Mouse (Mus musculus) neural tube, embryonic 13.5 days (tissue): ENCODE results near the gene Ptk7. TPM values are rescaled to one million over a fixed set of nuclear protein-coding genes. Genes with fewer than 3 reads are reported as not detected.
"Not testable (repeated sequence)": the region's sequence is repeated elsewhere in the genome, so short reads cannot be mapped to it uniquely, and the experiment has no call there.

Experiments
- ATAC-seq: fragments of 200-750 bp; cut with Nextera tagmentation; 2 replicates; pipeline ENCODE4 v1.8.0; 2017; ENCODE audit warnings: low read depth, mild to moderate bottlenecking, moderate TSS enrichment, moderate library complexity
- H3K27ac ChIP-seq: fragments of 300-500 bp; sonication (generic); replicated peaks from 2 replicates; pipeline ENCODE4 v1.5.1; 2015; ENCODE audit warnings: moderate library complexity, mild to moderate bottlenecking, inconsistent platforms
- H3K27me3 ChIP-seq: fragments of 300-500 bp; sonication (generic); 2 replicates; pipeline ENCODE4 v1.6.1; 2015; ENCODE audit warnings: mild to moderate bottlenecking, inconsistent platforms
- H3K36me3 ChIP-seq: fragments of 300-500 bp; sonication (generic); 2 replicates; pipeline ENCODE4 v1.6.1; 2015; ENCODE audit warnings: mild to moderate bottlenecking, inconsistent platforms
- H3K4me1 ChIP-seq: fragments of 300-500 bp; sonication (generic); replicated peaks from 2 replicates; pipeline ENCODE4 v1.6.1; 2015; ENCODE audit warnings: inconsistent platforms
- H3K4me2 ChIP-seq: fragments of 300-500 bp; sonication (generic); 2 replicates; pipeline ENCODE4 v1.6.1; 2015; ENCODE audit warnings: inconsistent platforms, mild to moderate bottlenecking, moderate library complexity
- H3K4me3 ChIP-seq: fragments of 300-500 bp; sonication (generic); 2 replicates; pipeline ENCODE4 v1.5.1; 2015; ENCODE audit warnings: mild to moderate bottlenecking, inconsistent platforms
- H3K9ac ChIP-seq: fragments of 300-500 bp; sonication (generic); 2 replicates; pipeline ENCODE4 v1.6.1; 2015; ENCODE audit warnings: moderate library complexity, mild to moderate bottlenecking, inconsistent platforms
- H3K9me3 ChIP-seq: fragments of 300-500 bp; sonication (generic); 2 replicates; pipeline ENCODE4 v1.6.1; 2016; ENCODE audit warnings: inconsistent platforms
- WGBS: fragments of 180-500 bp; shearing (Covaris S2); methylation state at CpG from one replicate; pipeline ENCODE4 v1.1.7; 2015; 5-methylcytosine and 5-hydroxymethylcytosine counted together
- polyA plus RNA-seq: library from polyadenylated mRNA; unstranded; fragments of >200 nt; fragmentation: Nextera tagmentation; extraction: Ambion mirVana; gene quantifications from 2 replicates; pipeline ENCODE4 v1.2.1, GENCODE M21; 2015

The Ptk7 gene
- polyA plus RNA-seq, 1 experiment from 2014 or later: 38.7 TPM

GRCm38 (mm10) chr17:46574535-46574934, 54.8 kb downstream of the Ptk7 start:
- no peak for ATAC-seq
- Histone ChIP-seq H3K36me3 (peaks cover 92% of the 10 kb centered on the region), H3K4me3 (no peak overlapping the region), H3K9ac (no peak overlapping the region), H3K4me2 (no peak overlapping the region), H3K27ac (no peak overlapping the region), H3K9me3 (no peaks in the 10 kb centered on the region), H3K4me1 (no peaks in the 10 kb centered on the region), H3K27me3 (no peaks in the 10 kb centered on the region)
- WGBS: 94% methylated on average over 7 of the region's 7 CpGs

DNA sequence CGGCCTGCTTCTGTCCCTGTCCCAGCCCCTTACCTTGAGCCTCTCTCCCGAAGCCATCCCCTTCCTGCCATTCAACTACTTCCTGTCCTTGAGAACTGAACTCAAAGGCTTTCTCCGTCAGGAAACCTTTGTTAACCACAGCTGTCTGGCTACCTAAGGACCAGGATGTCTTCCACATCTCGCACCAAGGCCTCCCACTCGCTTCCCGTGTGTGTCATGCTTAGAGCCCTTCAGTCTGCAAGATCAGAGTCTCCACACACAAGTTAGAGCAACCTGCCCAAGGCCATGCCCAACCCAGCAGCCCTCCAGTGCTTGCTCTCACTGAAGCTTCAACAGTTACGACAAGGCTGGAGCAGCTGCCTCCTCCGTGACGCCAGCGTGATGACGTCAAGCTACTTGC, 58.3 kb downstream of the Ptk7 start:
- H3K27me3 ChIP-seq: no peaks in the 10 kb centered on the region
- no peak for ATAC-seq
- H3K4me1 ChIP-seq: no peaks in the 10 kb centered on the region
- no peak overlapping the region for H3K4me3 ChIP-seq
- H3K9ac ChIP-seq: no peak overlapping the region
- 92% methylated on average over 11 of the region's 11 CpGs for WGBS
- H3K9me3 ChIP-seq: no peaks in the 10 kb centered on the region
- peaks cover 97% of the 10 kb centered on the region for H3K36me3 ChIP-seq
- no peak overlapping the region for H3K4me2 ChIP-seq
- no peak overlapping the region for H3K27ac ChIP-seq

GRCm38 (mm10) chr17:46559146-46559545, 70.2 kb downstream of the Ptk7 start:
- H3K4me2 ChIP-seq: no peak overlapping the region
- ATAC-seq: no peak
- no peak overlapping the region for H3K4me3 ChIP-seq
- H3K9ac ChIP-seq: no peak overlapping the region
- H3K4me1 ChIP-seq: peaks cover 20% of the 10 kb centered on the region
- H3K27me3 ChIP-seq: no peaks in the 10 kb centered on the region
- H3K27ac ChIP-seq: no peak overlapping the region
- no peaks in the 10 kb centered on the region for H3K9me3 ChIP-seq
- H3K36me3 ChIP-seq: peaks cover 9% of the 10 kb centered on the region
- WGBS: 95% methylated on average over 6 of the region's 6 CpGs

DNA sequence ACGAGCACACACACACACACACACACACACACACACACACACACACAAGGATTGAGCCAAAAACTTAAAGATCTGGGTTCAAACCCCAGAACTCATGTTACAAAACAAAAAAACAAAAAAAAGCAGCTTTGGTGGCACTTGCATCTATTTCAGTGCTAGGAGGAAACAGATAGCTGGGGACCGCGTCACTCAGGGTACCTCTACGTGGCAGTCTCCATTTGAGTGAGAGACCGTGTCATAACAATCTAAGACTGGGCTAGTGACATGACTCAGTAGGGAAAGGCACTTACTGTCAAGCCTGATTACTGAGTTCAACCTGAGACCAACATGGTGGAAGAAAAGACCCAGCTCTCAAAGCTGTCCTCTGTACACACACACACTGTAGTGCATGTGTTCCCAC, 71.2 kb downstream of the Ptk7 start:
- no peaks in the 10 kb centered on the region for H3K27me3 ChIP-seq
- peaks cover 30% of the 10 kb centered on the region for H3K4me1 ChIP-seq
- no peak overlapping the region for H3K27ac ChIP-seq
- no peaks in the 10 kb centered on the region for H3K36me3 ChIP-seq
- WGBS: 91% methylated on average over 5 of the region's 5 CpGs
- no peak overlapping the region for H3K4me2 ChIP-seq
- H3K9ac ChIP-seq: no peak overlapping the region
- H3K9me3 ChIP-seq: no peaks in the 10 kb centered on the region
- ATAC-seq: no peak
- H3K4me3 ChIP-seq: no peak overlapping the region

DNA sequence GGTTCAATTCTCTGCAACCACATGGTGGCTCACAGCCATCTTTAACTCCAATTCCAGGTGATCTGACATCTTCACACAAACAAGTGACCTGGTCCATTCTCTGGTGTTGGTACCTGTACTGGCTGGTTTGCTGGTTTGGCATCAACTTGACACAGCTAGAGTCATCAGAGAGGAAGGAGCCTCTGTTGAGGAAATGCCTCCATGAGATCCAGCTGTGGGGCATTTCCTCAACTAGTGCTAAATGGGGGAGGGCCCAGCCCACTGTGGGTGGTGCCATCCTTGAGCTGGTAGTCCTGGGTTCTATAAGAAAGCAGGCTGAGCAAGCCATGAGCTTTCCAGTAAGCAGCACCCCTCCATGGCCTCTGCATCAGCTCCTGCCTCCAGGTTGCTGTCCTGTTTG, 72.0 kb downstream of the Ptk7 start:
- not testable (repeated sequence) for H3K36me3 ChIP-seq, H3K27me3 ChIP-seq, H3K9ac ChIP-seq, H3K4me3 ChIP-seq, ATAC-seq, H3K9me3 ChIP-seq
- peaks cover 38% of the 10 kb centered on the region for H3K4me1 ChIP-seq
- H3K4me2 ChIP-seq: peak overlapping the region; percentile 94
- H3K27ac ChIP-seq: 0 out of 2 replicates have a peak overlapping the region, but pooled peaks have one; percentile 95

- H3K27me3 ChIP-seq: no peaks in the 10 kb centered on the region
- peak overlapping the region; percentile 94 for H3K4me2 ChIP-seq
- no peaks in the 10 kb centered on the region for H3K9me3 ChIP-seq
- H3K36me3 ChIP-seq: peaks cover 8% of the 10 kb centered on the region
- ATAC-seq: peak; percentile 30
- H3K4me3 ChIP-seq: peak overlapping the region; percentile 98
- H3K27ac ChIP-seq: peak overlapping the region; percentile 95
- peaks cover 45% of the 10 kb centered on the region for H3K4me1 ChIP-seq
- WGBS: under 1% methylated on average over 11 of the region's 11 CpGs
- peak overlapping the region; percentile 69 for H3K9ac ChIP-seq
Measured at GRCm38 (mm10) chr17:46556584-46556945, 72.7 kb downstream of the Ptk7 start.

- Histone ChIP-seq H3K9me3 (no peaks in the 10 kb centered on the region), H3K4me2 (peak within 1 kb of the TSS; percentile 94), H3K4me1 (peaks cover 45% of the 10 kb centered on the region), H3K27ac (peak within 1 kb of the TSS; percentile 95), H3K36me3 (peaks cover 14% of the 10 kb centered on the region), H3K27me3 (no peaks in the 10 kb centered on the region), H3K9ac (peak within 1 kb of the TSS; percentile 99), H3K4me3 (peak within 1 kb of the TSS; percentile 98)
- WGBS: under 1% methylated on average over 81 of the region's 87 CpGs
- peak; percentile 95 for ATAC-seq
Measured at GRCm38 (mm10) chr17:46555673-46556583, 73.4 kb downstream of the Ptk7 start, which contains the start of gene Srf. Srf (minus strand) TSS chr17:46556175.

DNA sequence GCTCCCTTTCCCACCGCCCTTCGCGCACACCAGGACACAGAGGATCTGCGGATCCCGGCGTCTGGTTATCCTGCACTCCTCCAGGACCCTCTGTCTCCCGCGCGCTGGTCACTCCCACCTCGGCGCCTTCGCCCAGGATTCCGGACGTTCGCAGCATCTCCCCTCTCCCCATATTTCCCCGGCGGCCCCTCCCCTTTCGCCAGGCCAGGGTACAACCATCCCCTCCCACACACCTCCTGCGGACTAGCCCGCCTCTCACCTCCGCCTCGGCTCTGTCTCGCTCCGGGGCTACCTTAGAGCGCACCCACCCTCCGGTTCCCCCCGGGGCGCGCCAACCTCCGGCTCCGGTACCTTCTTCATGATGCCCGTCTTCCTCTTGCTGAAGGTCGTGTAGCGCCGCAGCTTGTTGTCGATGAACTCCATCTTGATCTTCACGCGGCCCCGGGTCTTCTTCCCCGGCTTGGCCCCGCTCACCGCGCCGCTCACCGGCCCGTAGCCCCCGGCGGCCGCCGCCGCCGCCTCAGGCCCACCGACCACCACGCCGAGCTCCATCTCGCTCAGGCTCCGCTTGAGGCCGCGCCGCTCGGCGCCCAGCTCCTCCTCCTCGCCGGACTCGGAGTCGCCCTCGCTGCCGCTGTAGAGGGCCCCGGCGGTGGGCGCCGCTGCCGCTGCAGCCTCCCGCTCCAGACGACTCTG, 74.2 kb downstream of the Ptk7 start:
- H3K4me3 ChIP-seq: peak overlapping the region; percentile 98
- H3K36me3 ChIP-seq: peaks cover 22% of the 10 kb centered on the region
- peak overlapping the region; percentile 95 for H3K27ac ChIP-seq
- no peaks in the 10 kb centered on the region for H3K9me3 ChIP-seq
- H3K27me3 ChIP-seq: no peaks in the 10 kb centered on the region
- peak overlapping the region; percentile 94 for H3K4me2 ChIP-seq
- ATAC-seq: peak; percentile 9
- under 1% methylated on average over 74 of the region's 75 CpGs for WGBS
- peak overlapping the region; percentile 99 for H3K9ac ChIP-seq
- peaks cover 45% of the 10 kb centered on the region for H3K4me1 ChIP-seq

DNA sequence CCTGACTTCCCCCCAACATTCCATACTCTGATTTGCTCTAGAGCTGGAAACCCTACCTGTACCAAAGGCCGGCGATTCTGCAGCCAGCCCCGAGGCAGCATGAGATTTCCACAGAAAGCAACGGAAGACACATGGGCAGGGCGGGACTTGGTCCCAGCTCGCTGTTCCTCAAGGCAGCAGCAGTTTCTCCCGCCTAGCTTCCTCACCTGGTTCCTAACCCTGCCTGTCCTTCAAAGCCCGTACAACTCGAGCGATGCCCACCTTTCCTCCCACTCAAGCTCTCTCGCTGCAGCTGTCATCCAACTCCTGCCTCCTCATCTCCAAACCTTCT, 74.7 kb downstream of the Ptk7 start:
- H3K4me3 ChIP-seq: peak overlapping the region; percentile 98
- peak overlapping the region; percentile 94 for H3K4me2 ChIP-seq
- peaks cover 28% of the 10 kb centered on the region for H3K36me3 ChIP-seq
- 1% methylated on average over 11 of the region's 11 CpGs for WGBS
- H3K4me1 ChIP-seq: peaks cover 45% of the 10 kb centered on the region
- no peaks in the 10 kb centered on the region for H3K9me3 ChIP-seq
- no peaks in the 10 kb centered on the region for H3K27me3 ChIP-seq
- H3K27ac ChIP-seq: peak overlapping the region; percentile 95
- ATAC-seq: no peak
- peak overlapping the region; percentile 99 for H3K9ac ChIP-seq

GRCm38 (mm10) chr17:46553926-46554325, 75.4 kb downstream of the Ptk7 start:
- H3K4me2 ChIP-seq: peak overlapping the region; percentile 94
- ATAC-seq: no peak
- H3K36me3 ChIP-seq: peaks cover 33% of the 10 kb centered on the region

DNA sequence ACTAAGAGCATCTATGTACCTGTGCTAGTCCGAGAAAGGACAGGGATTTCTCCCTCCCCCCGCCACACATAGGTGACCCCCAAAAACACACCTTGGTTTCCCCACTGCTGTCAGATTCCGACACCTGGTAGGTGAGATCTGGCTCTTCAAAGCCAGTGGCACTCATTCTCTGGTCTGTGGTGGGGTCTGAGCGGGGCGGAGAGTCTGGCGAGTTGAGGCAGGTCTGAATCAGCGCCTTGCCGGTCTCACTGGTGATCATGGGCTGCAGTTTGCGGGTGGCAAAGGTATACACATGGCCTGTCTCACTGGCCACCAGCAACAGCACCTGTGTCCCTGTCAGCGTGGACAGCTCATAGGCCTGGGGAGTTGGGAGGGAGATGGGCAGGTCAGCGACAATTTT, 75.8 kb downstream of the Ptk7 start:
- ATAC-seq: no peak
- Histone ChIP-seq H3K27ac (peak overlapping the region; percentile 70), H3K9me3 (no peaks in the 10 kb centered on the region), H3K4me1 (peaks cover 45% of the 10 kb centered on the region), H3K36me3 (peaks cover 37% of the 10 kb centered on the region), H3K9ac (peak overlapping the region; percentile 61), H3K27me3 (no peaks in the 10 kb centered on the region; the same call in 1 of the 2 replicates), H3K4me3 (peak overlapping the region; percentile 98), H3K4me2 (peak overlapping the region; percentile 94)
- 52% methylated on average over 11 of the region's 11 CpGs for WGBS

More at GRCm38 (mm10) chr17:46553926-46554325, 75.4 kb downstream of the Ptk7 start:
- Histone ChIP-seq H3K4me1 (peaks cover 45% of the 10 kb centered on the region), H3K9ac (peak overlapping the region; percentile 99), H3K27me3 (no peaks in the 10 kb centered on the region), H3K9me3 (no peaks in the 10 kb centered on the region), H3K27ac (no peak overlapping the region), H3K4me3 (peak overlapping the region; percentile 98)
- WGBS: 74% methylated on average over 3 of the region's 3 CpGs

GRCm38 (mm10) chr17:46552841-46553423, 76.4 kb downstream of the Ptk7 start:
- peak overlapping the region; percentile 98 for H3K4me3 ChIP-seq
- peaks cover under 1% of the 10 kb centered on the region; the same call in 1 of the 2 replicates for H3K27me3 ChIP-seq
- peak overlapping the region; percentile 70 for H3K27ac ChIP-seq
- ATAC-seq: peak; percentile 68
- peak overlapping the region; percentile 94 for H3K4me2 ChIP-seq
- under 1% methylated on average over 24 of the region's 24 CpGs for WGBS
- no peaks in the 10 kb centered on the region for H3K9me3 ChIP-seq
- peaks cover 43% of the 10 kb centered on the region for H3K36me3 ChIP-seq
- H3K9ac ChIP-seq: peak overlapping the region; percentile 61
- H3K4me1 ChIP-seq: peaks cover 47% of the 10 kb centered on the region
